7 mouse cellular contexts compared by ENCODE assay signal in the genomic region with DNA sequence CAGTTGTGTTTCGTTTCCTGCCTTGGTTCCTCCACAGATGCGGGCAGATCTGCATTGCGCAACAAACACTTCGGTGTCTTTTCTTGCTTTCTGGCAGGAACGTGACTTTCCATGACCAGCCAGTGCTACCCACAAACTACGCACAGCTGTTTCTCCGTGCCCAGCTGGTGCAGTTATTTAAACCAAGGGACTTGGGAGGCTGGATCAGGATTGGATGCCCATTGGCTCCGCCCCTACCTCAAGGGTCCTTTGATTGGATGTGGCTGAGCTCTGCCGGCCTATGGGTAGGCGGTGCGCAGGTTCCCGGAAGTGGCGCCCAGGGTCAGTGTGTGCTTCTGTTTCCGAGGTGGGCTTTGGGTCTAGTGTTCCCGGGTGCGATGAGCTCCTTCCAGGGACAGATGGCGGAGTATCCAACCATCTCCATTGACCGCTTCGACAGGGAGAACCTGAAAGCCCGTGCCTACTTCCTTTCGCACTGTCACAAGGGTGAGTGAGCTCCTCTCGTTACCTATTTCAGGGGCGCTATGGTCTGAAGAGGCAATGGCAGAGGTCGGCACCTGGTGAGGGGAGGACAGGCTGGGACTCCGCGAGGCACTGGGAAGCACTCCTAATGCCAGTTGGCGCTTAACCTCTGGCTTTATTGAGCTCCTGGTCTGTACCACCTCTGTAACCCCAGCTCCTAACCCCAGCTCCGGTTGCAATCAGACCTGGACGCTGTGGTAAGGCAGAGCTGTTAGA. TPM values are rescaled to one million over a fixed set of nuclear protein-coding genes. Genes with fewer than 3 reads are reported as not detected.
DNase-seq lines count a peak whose midpoint lies in the region; ATAC-seq and TF ChIP-seq lines count a peak whose summit lies in the region.

A gene (plus strand): TSS at position 291 of the 738 bp plus-strand sequence.

- DNase-seq in adrenal gland, postnatal 25 days = peak; percentile 87
- peak; percentile 92 to 96 for DNase-seq in heart, adult 18-20 months
- peak; percentile 96 for DNase-seq in kidney, adult 2 months
- peak; percentile 89 to 94 for DNase-seq in spleen, adult 2 months (ENCODE audit: low read depth in 1 of 2, low spot score in 2 of 2)

- H3K27ac ChIP-seq in embryonic facial prominence, embryonic 12.5 days = no peak within 1 kb of the TSS
- no peak within 1 kb of the TSS for H3K27ac ChIP-seq in kidney, adult 2 months (ENCODE audit: insufficient read depth, low read depth, low read length)
- no peak within 1 kb of the TSS for H3K27ac ChIP-seq in limb, embryonic 12.5 days
- H3K27ac ChIP-seq in midbrain, embryonic 15.5 days = no peak within 1 kb of the TSS
- peak within 1 kb of the TSS; percentile 66 for H3K27ac ChIP-seq in spleen, adult 2 months (ENCODE audit: insufficient read depth, low read length)

- peaks cover 10% of the 10 kb centered on the region; the same call in 1 of the 2 replicates for H3K4me1 ChIP-seq in embryonic facial prominence, embryonic 12.5 days
- no peaks in the 10 kb centered on the region for H3K4me1 ChIP-seq in kidney, adult 2 months (ENCODE audit: control insufficient read depth, insufficient read depth, low read length)
- peaks cover 10% of the 10 kb centered on the region; the same call in 1 of the 2 replicates for H3K4me1 ChIP-seq in limb, embryonic 12.5 days (replicated peaks)
- peaks cover 13% of the 10 kb centered on the region for H3K4me1 ChIP-seq in midbrain, embryonic 15.5 days
- peaks cover 2% of the 10 kb centered on the region; the same call in 1 of the 2 replicates for H3K4me1 ChIP-seq in spleen, adult 2 months (ENCODE audit: control insufficient read depth, insufficient read depth, insufficient read length)

- H3K4me3 ChIP-seq in embryonic facial prominence, embryonic 12.5 days = peak within 1 kb of the TSS; percentile 54
- peak within 1 kb of the TSS; percentile 87 for H3K4me3 ChIP-seq in kidney, adult 2 months (ENCODE audit: insufficient read depth, low read depth, low read length)
- peak within 1 kb of the TSS; percentile 62 for H3K4me3 ChIP-seq in limb, embryonic 12.5 days (replicated peaks)
- peak within 1 kb of the TSS; percentile 72 for H3K4me3 ChIP-seq in midbrain, embryonic 15.5 days
- peak within 1 kb of the TSS; percentile 79 for H3K4me3 ChIP-seq in spleen, adult 2 months (ENCODE audit: extremely low read depth, insufficient read depth, insufficient read length)

- H3K27me3 ChIP-seq in embryonic facial prominence, embryonic 12.5 days = no peaks in the 10 kb centered on the region
- H3K27me3 ChIP-seq in kidney, adult 2 months (replicated peaks; ENCODE audit: control insufficient read depth, insufficient read depth, low read length) = no peaks in the 10 kb centered on the region
- 0 out of 2 replicates have a peak, but pooled peaks cover 3% of the 10 kb centered on the region for H3K27me3 ChIP-seq in limb, embryonic 12.5 days
- H3K27me3 ChIP-seq in midbrain, embryonic 15.5 days (replicated peaks) = no peaks in the 10 kb centered on the region
- no peaks in the 10 kb centered on the region for H3K27me3 ChIP-seq in spleen, adult 2 months (ENCODE audit: control insufficient read depth, insufficient read depth, low read length)

- H3K4me2 ChIP-seq in embryonic facial prominence, embryonic 12.5 days (replicated peaks) = peak within 1 kb of the TSS; percentile 85
- H3K4me2 ChIP-seq in limb, embryonic 12.5 days = peak within 1 kb of the TSS; percentile 92
- H3K4me2 ChIP-seq in midbrain, embryonic 15.5 days = peak within 1 kb of the TSS; percentile 85

- peak within 1 kb of the TSS; percentile 42 for H3K9ac ChIP-seq in embryonic facial prominence, embryonic 12.5 days
- H3K9ac ChIP-seq in limb, embryonic 12.5 days (replicated peaks) = peak within 1 kb of the TSS; percentile 60
- peak within 1 kb of the TSS; percentile 58 for H3K9ac ChIP-seq in midbrain, embryonic 15.5 days

- TF ChIP-seq CTCF in kidney, adult 2 months (conservative IDR thresholded peaks at IDR 0.05; ENCODE audit: insufficient read depth, insufficient read length, low read depth, low read length) = no peak
- TF ChIP-seq CTCF in spleen, adult 2 months (IDR thresholded peaks at IDR 0.05; ENCODE audit: extremely low read depth, insufficient read depth, insufficient read length, insufficient replicate concordance) = no peak

- H3K36me3 ChIP-seq in embryonic facial prominence, embryonic 12.5 days = no peaks in the 10 kb centered on the region
- no peaks in the 10 kb centered on the region for H3K36me3 ChIP-seq in kidney, adult 2 months (ENCODE audit: control insufficient read depth, insufficient read depth, low read length)
- no peaks in the 10 kb centered on the region for H3K36me3 ChIP-seq in limb, embryonic 12.5 days
- no peaks in the 10 kb centered on the region for H3K36me3 ChIP-seq in midbrain, embryonic 15.5 days (replicated peaks)
- no peaks in the 10 kb centered on the region; the same call in 1 of the 2 replicates for H3K36me3 ChIP-seq in spleen, adult 2 months (ENCODE audit: control insufficient read depth, insufficient read depth, low read length)

- peak; percentile 32 for TF ChIP-seq POLR2A in kidney, adult 2 months (IDR thresholded peaks at IDR 0.05; ENCODE audit: low read depth, low read length)
- TF ChIP-seq POLR2A in spleen, adult 2 months (IDR thresholded peaks at IDR 0.05; ENCODE audit: low read depth, low read length) = peak; percentile 46

- WGBS in embryonic facial prominence, embryonic 12.5 days = 1% methylated on average over 29 of the region's 29 CpGs
- WGBS in kidney, adult 2 months = 1% methylated on average over 29 of the region's 29 CpGs
- WGBS in limb, embryonic 12.5 days = 1% methylated on average over 29 of the region's 29 CpGs
- 1% methylated on average over 29 of the region's 29 CpGs for WGBS in midbrain, embryonic 15.5 days
- under 1% methylated on average over 29 of the region's 29 CpGs for WGBS in spleen, adult 2 months

- peak; percentile 96 for ATAC-seq in embryonic facial prominence, embryonic 12.5 days (ENCODE audit: insufficient number of reproducible peaks, insufficient read depth, low FRiP score, low TSS enrichment)
- peak; percentile 97 for ATAC-seq in limb, embryonic 12.5 days (ENCODE audit: insufficient number of reproducible peaks, insufficient read depth, low FRiP score, low TSS enrichment, low read depth)
- peak; percentile 99 for ATAC-seq in midbrain, embryonic 15.5 days (replicated peaks)

- H3K9me3 ChIP-seq in embryonic facial prominence, embryonic 12.5 days = no peaks in the 10 kb centered on the region
- H3K9me3 ChIP-seq in limb, embryonic 12.5 days = no peaks in the 10 kb centered on the region
- no peaks in the 10 kb centered on the region for H3K9me3 ChIP-seq in midbrain, embryonic 15.5 days

RNA-seq across cellular contexts. Expression of the gene that starts here (rescaled TPM):
- total RNA-seq in adrenal gland, postnatal 25 days (2021) = 10.0 and 12.1 TPM in 2 replicates
- polyA plus RNA-seq in embryonic facial prominence, embryonic 12.5 days (2016; fragmentation: Nextera tagmentation; extraction: Ambion mirVana) = 7.1 and 7.6 TPM in 2 replicates
- total RNA-seq in heart, adult 18-20 months (2021) = 1 to 10 TPM; 2.4 to 4.0 TPM
- 2.1 and 2.3 TPM in 2 replicates for polyA plus RNA-seq in kidney, adult 2 months (2012; rRNA removed)
- 6.5 and 7.1 TPM in 2 replicates for polyA plus RNA-seq in limb, embryonic 12.5 days (2016; fragmentation: Nextera tagmentation; extraction: Ambion mirVana)
- 9.5 and 9.6 TPM in 2 replicates for polyA plus RNA-seq in midbrain, embryonic 15.5 days (2015; fragmentation: Nextera tagmentation; extraction: Ambion mirVana)
- 4.0 and 4.9 TPM in 2 replicates for polyA plus RNA-seq in spleen, adult 2 months (2012; rRNA removed)
